Mouse (Mus musculus) CH12.LX (cell line): ENCODE measurements at regions not wholly inside any gene's neighbourhood (a gene's known extent, or its start where the extent isn't known, plus 50 kb on each side); places are given as distances from the start of the nearest gene placed in this dataset.

ENCODE experiments used
- CHD1 ChIP-seq: IDR thresholded peaks from 2 replicates; pipeline ENCODE4 v1.6.1; 2012; ENCODE audit warnings: low read depth, low read length, improper control_type of control experiment, inconsistent platforms
- CTCF ChIP-seq, 2 experiments: IDR thresholded peaks in 1 of 2; conservative IDR thresholded peaks in 1 of 2; 2 replicates each; pipeline ENCODE4 v1.5.1; 2011 to 2012; ENCODE audit warnings: low read depth in 2 of 2, low read length in 2 of 2, improper control_type of control experiment in 1 of 2, inconsistent platforms in 1 of 2, mild to moderate bottlenecking in 1 of 2, moderate library complexity in 1 of 2
- E2F4 ChIP-seq: IDR thresholded peaks from 2 replicates; pipeline ENCODE4 v1.6.1; 2011; ENCODE audit warnings: low read depth, low read length, improper control_type of control experiment; ENCODE audit not compliant: insufficient replicate concordance
- ELF1 ChIP-seq: IDR thresholded peaks from 2 replicates; pipeline ENCODE4 v1.6.1; 2014; ENCODE audit warnings: low read depth, mild to moderate bottlenecking, inconsistent platforms, low read length, improper control_type of control experiment
- EP300 ChIP-seq: IDR thresholded peaks from 2 replicates; pipeline ENCODE4 v1.6.1; 2011; ENCODE audit warnings: low read length, improper control_type of control experiment
- GABPA ChIP-seq: IDR thresholded peaks from 2 replicates; pipeline ENCODE4 v1.6.1; 2012; ENCODE audit warnings: low read depth, low read length, improper control_type of control experiment, inconsistent platforms; ENCODE audit not compliant: insufficient replicate concordance
- MEF2A ChIP-seq: IDR thresholded peaks from 2 replicates; pipeline ENCODE4 v1.6.1; 2014; ENCODE audit warnings: low read depth, mild to moderate bottlenecking, inconsistent platforms, low read length, improper control_type of control experiment, borderline replicate concordance
- MXI1 ChIP-seq: IDR thresholded peaks from 2 replicates; pipeline ENCODE4 v1.6.1; 2011; ENCODE audit warnings: mild to moderate bottlenecking, low read depth, low read length, improper control_type of control experiment
- POLR2A ChIP-seq: IDR thresholded peaks from 2 replicates; pipeline ENCODE4 v1.6.1; 2011; ENCODE audit warnings: low read depth, mild to moderate bottlenecking, improper control_type of control experiment, low read length
- RCOR1 ChIP-seq: conservative IDR thresholded peaks from 2 replicates; pipeline ENCODE4 v1.6.1; 2012; ENCODE audit warnings: low read depth, mild to moderate bottlenecking, inconsistent platforms, low read length, improper control_type of control experiment
- TCF12 ChIP-seq: IDR thresholded peaks from 2 replicates; pipeline ENCODE4 v1.6.1; 2014; ENCODE audit warnings: low read depth, mild to moderate bottlenecking, inconsistent platforms, low read length, improper control_type of control experiment
- USF1 ChIP-seq: IDR thresholded peaks from 2 replicates; pipeline ENCODE4 v1.6.1; 2014; ENCODE audit warnings: low read depth, mild to moderate bottlenecking, inconsistent platforms, low read length, improper control_type of control experiment
- USF2 ChIP-seq: conservative IDR thresholded peaks from 2 replicates; pipeline ENCODE4 v1.6.1; 2011; ENCODE audit warnings: low read depth, low read length, improper control_type of control experiment

DNA sequence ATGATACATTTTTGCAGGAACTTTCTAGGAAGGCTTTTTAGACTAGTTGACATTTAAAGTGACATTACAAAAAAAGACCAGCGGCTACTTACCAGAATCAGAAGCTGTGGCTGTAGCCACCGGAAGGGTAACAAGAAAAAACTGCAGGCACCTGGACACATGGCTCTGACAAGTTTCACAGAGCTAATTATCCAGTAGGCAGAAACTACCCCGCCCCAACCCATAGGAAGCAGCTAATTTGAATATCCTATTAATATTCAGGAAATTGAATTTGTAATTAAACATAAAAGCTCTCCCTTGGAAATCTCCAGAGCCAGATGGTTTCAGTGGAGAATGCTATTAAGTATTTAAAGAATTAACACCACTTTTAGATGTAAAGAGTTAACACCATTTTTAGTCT, 79.8 kb downstream of the Ramp3 start:
- no peak for TF ChIP-seq RCOR1
- no peak for TF ChIP-seq CTCF (conservative IDR thresholded peaks at IDR 0.05 in 1 of 2, IDR thresholded peaks at IDR 0.05 in 1 of 2; ENCODE audit: low read depth in 2 of 2, low read length in 2 of 2)
- TF ChIP-seq TCF12 = no peak
- TF ChIP-seq CHD1 = no peak
- no peak for TF ChIP-seq MEF2A
- no peak for TF ChIP-seq E2F4
- TF ChIP-seq USF1 = no peak
- TF ChIP-seq USF2 = no peak
- TF ChIP-seq GABPA = no peak
- no peak for TF ChIP-seq POLR2A
- no peak for TF ChIP-seq MXI1
- no peak for TF ChIP-seq EP300
- TF ChIP-seq ELF1 = no peak
